Mouse (Mus musculus) forebrain, embryonic 16.5 days (tissue): Measurements from ENCODE around the gene Tnmd. TPM values are rescaled to one million over a fixed set of nuclear protein-coding genes. Genes with fewer than 3 reads are reported as not detected.

Experiments
- ATAC-seq: fragments of 200-750 bp; cut with Nextera tagmentation; 2 replicates; pipeline ENCODE4 v1.8.0; 2017; ENCODE audit warnings: mild to moderate bottlenecking, moderate library complexity
- H3K27ac ChIP-seq: fragments of 300-500 bp; sonication (generic); 2 replicates; pipeline ENCODE4 v1.5.1; 2014; ENCODE audit warnings: low read length, control low read depth
- H3K27me3 ChIP-seq: fragments of 300-500 bp; sonication (generic); replicated peaks from 2 replicates; pipeline ENCODE4 v1.6.1; 2014; ENCODE audit warnings: low read length; ENCODE audit not compliant: control insufficient read depth, insufficient read depth
- H3K36me3 ChIP-seq: fragments of 300-500 bp; sonication (generic); 2 replicates; pipeline ENCODE4 v1.6.1; 2014; ENCODE audit not compliant: control insufficient read depth, insufficient read depth
- H3K4me1 ChIP-seq: fragments of 300-500 bp; sonication (generic); replicated peaks from 2 replicates; pipeline ENCODE4 v1.6.1; 2014; ENCODE audit warnings: low read length; ENCODE audit not compliant: control insufficient read depth, insufficient read depth
- H3K4me2 ChIP-seq: fragments of 300-500 bp; sonication (generic); 2 replicates; pipeline ENCODE4 v1.6.1; 2014; ENCODE audit warnings: mild to moderate bottlenecking, low read length, control low read depth
- H3K4me3 ChIP-seq: fragments of 300-500 bp; sonication (generic); replicated peaks from 2 replicates; pipeline ENCODE4 v1.5.1; 2014; ENCODE audit warnings: mild to moderate bottlenecking, low read length, control low read depth
- H3K9ac ChIP-seq: fragments of 300-500 bp; sonication (generic); replicated peaks from 2 replicates; pipeline ENCODE4 v1.6.1; 2014; ENCODE audit warnings: low read depth, low read length, control low read depth
- H3K9me3 ChIP-seq: fragments of 300-500 bp; sonication (generic); 2 replicates; pipeline ENCODE4 v1.6.1; 2016; ENCODE audit warnings: low read length; ENCODE audit not compliant: control insufficient read depth
- WGBS: fragments of 180-500 bp; shearing (Covaris S2); extraction: QIAGEN DNeasy Blood & Tissue Kit; methylation state at CpG from one replicate; pipeline ENCODE4 v1.1.7; 2014; 5-methylcytosine and 5-hydroxymethylcytosine counted together
- polyA plus RNA-seq: library from polyadenylated mRNA; unstranded; fragments of >200 nt; fragmentation: Nextera tagmentation; extraction: Ambion mirVana; gene quantifications from 2 replicates; pipeline ENCODE4 v1.2.1, GENCODE M21; 2015

Gene Tnmd
- polyA plus RNA-seq = 0.30 and 1.1 TPM in 2 replicates

- Histone ChIP-seq H3K4me2 (no peak within 1 kb of the TSS), H3K4me3 (no peak within 1 kb of the TSS), H3K9ac (no peak within 1 kb of the TSS), H3K36me3 (no peaks in the 10 kb centered on the region), H3K27me3 (no peaks in the 10 kb centered on the region), H3K27ac (no peak within 1 kb of the TSS), H3K9me3 (no peaks in the 10 kb centered on the region), H3K4me1 (no peaks in the 10 kb centered on the region)
- WGBS = 88% methylated on average over 5 of the region's 5 CpGs
- ATAC-seq = no peak
Measured at GRCm38 (mm10) chrX:133850680-133851079, at the start of gene Tnmd. Tnmd (plus strand) TSS chrX:133850980.

- no peaks in the 10 kb centered on the region for H3K27me3 ChIP-seq
- H3K4me3 ChIP-seq = no peak overlapping the region
- no peak overlapping the region for H3K27ac ChIP-seq
- 94% methylated on average over 4 of the region's 4 CpGs for WGBS
- no peaks in the 10 kb centered on the region for H3K36me3 ChIP-seq
- no peak overlapping the region for H3K9ac ChIP-seq
- no peak overlapping the region for H3K4me2 ChIP-seq
- H3K4me1 ChIP-seq = no peaks in the 10 kb centered on the region
- ATAC-seq = no peak
- H3K9me3 ChIP-seq = no peaks in the 10 kb centered on the region
Measured at GRCm38 (mm10) chrX:133853637-133854036, 2.9 kb downstream of the Tnmd start.

- no peak for ATAC-seq
- H3K4me3 ChIP-seq = no peak overlapping the region
- no peak overlapping the region for H3K9ac ChIP-seq
- no peak overlapping the region for H3K27ac ChIP-seq
- no peaks in the 10 kb centered on the region for H3K4me1 ChIP-seq
- H3K36me3 ChIP-seq = no peaks in the 10 kb centered on the region
- 92% methylated on average over 6 of the region's 6 CpGs for WGBS
- H3K4me2 ChIP-seq = no peak overlapping the region
- no peaks in the 10 kb centered on the region for H3K9me3 ChIP-seq
- no peaks in the 10 kb centered on the region for H3K27me3 ChIP-seq
Measured at GRCm38 (mm10) chrX:133869743-133870142, 19.0 kb downstream of the Tnmd start.

GRCm38 (mm10) chrX:133887308-133887707 is 36.5 kb downstream of the Tnmd start:
- H3K4me2 ChIP-seq = no peak overlapping the region
- H3K9ac ChIP-seq = no peak overlapping the region
- H3K27me3 ChIP-seq = no peaks in the 10 kb centered on the region
- whole genome bisulfite sequencing = 90% methylated on average over 3 of the region's 3 CpGs
- ATAC-seq = no peak
- H3K36me3 ChIP-seq = peaks cover 2% of the 10 kb centered on the region; the same call in 1 of the 2 replicates
- H3K4me3 ChIP-seq = no peak overlapping the region
- H3K4me1 ChIP-seq = no peaks in the 10 kb centered on the region
- H3K9me3 ChIP-seq = no peaks in the 10 kb centered on the region
- no peak overlapping the region for H3K27ac ChIP-seq

GRCm38 (mm10) chrX:133888111-133888510 is 37.3 kb downstream of the Tnmd start:
- WGBS = 91% methylated on average over 5 of the region's 5 CpGs
- H3K27ac ChIP-seq = no peak overlapping the region
- ATAC-seq = no peak

GRCm38 (mm10) chrX:133898014-133898542 is 47.3 kb downstream of the Tnmd start, which contains the start of gene Tspan6:
Tspan6 (minus strand) TSS chrX:133898429.
- no peaks in the 10 kb centered on the region for H3K4me1 ChIP-seq
- peak; percentile 98 for ATAC-seq
- H3K27ac ChIP-seq = peak within 1 kb of the TSS; percentile 65
- peaks cover 8% of the 10 kb centered on the region for H3K36me3 ChIP-seq
- H3K4me2 ChIP-seq = peak within 1 kb of the TSS; percentile 52
- H3K4me3 ChIP-seq = peak within 1 kb of the TSS; percentile 63
- peak within 1 kb of the TSS; percentile 83 for H3K9ac ChIP-seq
- H3K27me3 ChIP-seq = no peaks in the 10 kb centered on the region
- 19% methylated on average over 33 of the region's 33 CpGs for WGBS
- no peaks in the 10 kb centered on the region for H3K9me3 ChIP-seq

More at GRCm38 (mm10) chrX:133888111-133888510, 37.3 kb downstream of the Tnmd start:
- H3K9me3 ChIP-seq = no peaks in the 10 kb centered on the region
- H3K27me3 ChIP-seq = no peaks in the 10 kb centered on the region
- peaks cover 2% of the 10 kb centered on the region; the same call in 1 of the 2 replicates for H3K36me3 ChIP-seq
- no peak overlapping the region for H3K4me3 ChIP-seq
- no peaks in the 10 kb centered on the region for H3K4me1 ChIP-seq
- no peak overlapping the region for H3K4me2 ChIP-seq
- H3K9ac ChIP-seq = no peak overlapping the region

GRCm38 (mm10) chrX:133908261-133908660 is 57.5 kb downstream of the Tnmd start, which contains the start of gene Srpx2:
Srpx2 (plus strand) TSS chrX:133908426.
- Histone ChIP-seq H3K4me1 (no peaks in the 10 kb centered on the region), H3K9ac (no peak within 1 kb of the TSS), H3K4me3 (no peak within 1 kb of the TSS), H3K27me3 (no peaks in the 10 kb centered on the region), H3K9me3 (no peaks in the 10 kb centered on the region), H3K36me3 (no peaks in the 10 kb centered on the region), H3K4me2 (no peak within 1 kb of the TSS), H3K27ac (no peak within 1 kb of the TSS)
- no peak for ATAC-seq
- WGBS = 45% methylated on average over 3 of the region's 3 CpGs

- WGBS = 28% methylated on average over 10 of the region's 10 CpGs
- no peaks in the 10 kb centered on the region for H3K36me3 ChIP-seq
- H3K4me2 ChIP-seq = no peak overlapping the region
- ATAC-seq = no peak
- no peak overlapping the region for H3K9ac ChIP-seq
- no peaks in the 10 kb centered on the region for H3K27me3 ChIP-seq
- no peak overlapping the region for H3K4me3 ChIP-seq
- H3K9me3 ChIP-seq = no peaks in the 10 kb centered on the region
- no peak overlapping the region for H3K27ac ChIP-seq
- H3K4me1 ChIP-seq = no peaks in the 10 kb centered on the region
Measured at GRCm38 (mm10) chrX:133911397-133912103, 60.8 kb downstream of the Tnmd start.

- Histone ChIP-seq H3K9me3 (no peaks in the 10 kb centered on the region), H3K9ac (no peak overlapping the region), H3K27me3 (no peaks in the 10 kb centered on the region), H3K27ac (no peak overlapping the region), H3K36me3 (no peaks in the 10 kb centered on the region), H3K4me1 (no peaks in the 10 kb centered on the region), H3K4me2 (no peak overlapping the region), H3K4me3 (no peak overlapping the region)
- ATAC-seq = no peak
- WGBS = 74% methylated on average over 3 of the region's 3 CpGs
Measured at GRCm38 (mm10) chrX:133913006-133913405, 62.2 kb downstream of the Tnmd start.
